Mouse (Mus musculus): ENCODE data around the gene Fto.

Fto gene

GRCm38 (mm10) chr8:91611723-91612362 lies 298.5 kb downstream of the Fto start:
- DNase-seq (ENCODE audit: low read depth, low spot score): no peak

DNA sequence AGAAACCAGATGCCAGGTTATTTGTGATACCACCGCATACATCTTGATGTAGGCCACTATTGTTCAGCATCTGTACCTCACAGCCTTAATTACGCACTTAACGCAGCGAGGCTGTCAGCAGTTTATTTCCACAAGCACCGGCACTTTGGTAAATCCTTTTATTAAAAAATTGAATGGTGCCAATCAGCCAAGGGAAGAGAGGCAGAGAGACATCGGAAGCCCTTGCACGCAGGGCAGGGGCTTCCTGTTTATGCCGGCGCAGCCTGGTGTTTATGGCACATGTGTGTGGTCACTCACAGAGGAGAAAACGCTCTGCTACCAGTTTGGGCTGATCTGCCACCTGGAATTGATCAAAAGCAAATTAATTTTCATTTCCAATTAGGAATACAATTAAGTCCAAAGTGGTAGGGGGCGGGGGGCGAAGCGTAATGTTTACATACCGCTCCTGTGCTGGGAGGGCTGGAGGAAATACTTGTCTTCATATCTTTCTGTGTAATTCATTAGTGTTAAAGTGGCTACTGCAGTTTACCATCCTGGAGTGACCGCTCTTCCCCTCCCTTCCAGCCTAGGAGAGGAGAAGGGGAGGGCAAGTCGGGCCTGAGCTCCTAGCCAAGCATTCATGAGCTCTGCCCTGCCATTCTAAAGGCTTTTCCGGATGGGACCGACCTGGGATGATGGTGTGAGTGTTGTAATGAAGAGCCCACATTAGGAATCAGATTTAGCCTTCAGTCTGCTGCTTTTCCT lies 299.2 kb downstream of the Fto start:
- DNase-seq (ENCODE audit: low read depth, low spot score): no peak

- no peak for DNase-seq (ENCODE audit: low read depth, low spot score)
Observed at GRCm38 (mm10) chr8:91613603-91614002, 300.3 kb downstream of the Fto start.

DNA sequence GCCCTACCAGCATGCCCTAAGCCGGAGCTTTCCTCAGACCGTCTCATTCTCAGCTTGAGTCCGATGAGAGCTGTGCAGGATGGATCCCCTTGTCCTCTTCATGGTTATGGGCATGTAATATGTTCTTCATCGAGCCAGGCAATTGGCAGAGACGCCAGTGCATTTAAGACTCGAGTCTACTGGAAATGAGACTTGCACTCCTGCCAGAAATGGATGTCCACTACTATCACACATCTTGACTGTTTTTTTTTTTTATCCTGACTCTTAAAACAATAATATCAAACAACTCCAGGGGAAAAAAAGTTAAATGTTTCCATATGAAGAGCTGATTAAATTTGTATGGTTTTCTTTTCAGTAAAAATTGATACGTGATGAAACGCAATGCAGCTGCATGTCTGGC lies 301.9 kb downstream of the Fto start:
- no peak for DNase-seq (ENCODE audit: low read depth, low spot score)

DNA sequence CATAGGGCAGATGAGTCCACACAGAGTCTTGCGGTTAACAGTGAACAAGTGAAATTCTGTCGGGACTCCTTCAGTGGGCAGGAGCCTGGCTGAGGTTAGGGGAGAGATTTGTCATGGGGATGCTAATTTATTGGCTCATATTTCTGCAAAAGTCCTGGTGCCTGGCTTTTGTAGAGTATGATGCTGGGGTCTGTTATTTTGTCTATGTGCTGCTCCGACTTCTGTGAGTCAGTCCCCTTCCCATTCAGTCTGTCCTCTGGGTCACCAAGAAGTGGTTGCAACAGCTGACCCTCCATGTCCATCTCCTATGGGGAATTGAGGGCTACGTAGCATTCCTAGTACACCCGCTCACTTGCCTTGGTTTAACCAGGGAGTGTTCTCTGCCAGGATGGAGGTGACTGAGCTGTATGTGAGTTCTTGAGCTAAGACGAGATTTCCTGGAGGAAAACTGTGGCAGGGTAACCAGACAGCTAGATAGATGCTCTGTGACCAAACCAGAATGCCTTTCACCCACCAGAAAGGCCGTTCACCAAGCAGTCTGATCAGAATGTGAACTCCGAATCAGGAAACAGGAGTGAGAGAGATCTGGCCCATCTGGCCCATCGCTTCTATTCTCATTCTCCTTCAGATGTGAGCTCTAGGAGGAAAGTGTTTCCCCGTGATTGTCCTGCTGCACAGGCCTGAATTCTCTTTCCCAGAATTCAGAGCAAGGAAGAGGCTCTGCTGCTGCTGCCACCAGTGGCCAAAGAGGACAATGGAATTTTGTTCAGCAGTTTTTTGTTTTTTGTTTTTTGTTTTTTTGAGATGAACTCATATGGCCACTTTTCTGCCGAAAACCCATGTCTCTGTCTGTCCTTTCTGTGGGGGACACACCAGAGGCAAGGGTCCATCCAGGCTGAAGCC lies 302.7 kb downstream of the Fto start:
- no peak for DNase-seq (ENCODE audit: low read depth, low spot score)

GRCm38 (mm10) chr8:91617772-91618171 lies 304.4 kb downstream of the Fto start:
- DNase-seq (ENCODE audit: low read depth, low spot score): no peak

- no peak for DNase-seq (ENCODE audit: low read depth, low spot score)
Observed at GRCm38 (mm10) chr8:91622757-91623156, 309.4 kb downstream of the Fto start.

GRCm38 (mm10) chr8:91625686-91626558 lies 312.6 kb downstream of the Fto start:
- no peak for DNase-seq (ENCODE audit: low read depth, low spot score)

GRCm38 (mm10) chr8:91629594-91629993 lies 316.3 kb downstream of the Fto start:
- DNase-seq (ENCODE audit: low read depth, low spot score): no peak

DNA sequence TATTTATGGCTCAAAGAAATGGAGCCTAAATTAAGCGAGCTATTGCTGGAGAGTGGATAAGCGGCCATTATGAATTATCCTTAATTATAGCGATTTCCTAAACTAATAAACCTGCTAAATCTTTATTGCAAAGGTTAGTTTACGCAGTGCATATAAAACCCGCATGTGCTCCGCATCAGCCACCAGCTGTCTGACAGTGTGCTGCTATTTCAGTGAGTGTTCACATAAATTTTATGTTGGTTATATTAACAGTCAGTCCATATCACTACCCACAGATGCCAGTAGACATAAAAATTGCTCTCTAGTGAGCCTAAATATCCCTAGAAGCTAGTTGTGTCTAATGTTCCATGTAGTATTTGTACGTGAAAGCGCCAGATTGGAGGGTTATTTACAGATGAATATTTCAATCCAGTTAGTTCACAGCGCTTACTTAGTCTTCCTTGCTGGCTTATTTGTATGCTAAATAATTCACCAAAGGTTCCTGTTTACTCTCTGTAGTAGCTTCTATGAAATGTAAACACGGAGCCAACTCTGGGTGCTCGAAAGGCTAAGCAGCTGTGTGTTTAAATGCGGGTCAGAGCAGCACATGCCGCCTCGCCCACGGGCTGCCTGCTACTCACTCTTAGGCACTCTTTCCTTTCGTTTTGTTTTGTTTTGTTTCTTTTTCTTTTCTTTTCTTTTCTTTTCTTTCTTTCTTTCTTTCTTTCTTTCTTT lies 317.2 kb downstream of the Fto start:
- no peak for DNase-seq (ENCODE audit: low read depth, low spot score)

GRCm38 (mm10) chr8:91632411-91632810 lies 319.1 kb downstream of the Fto start:
- DNase-seq (ENCODE audit: low read depth, low spot score): no peak

- no peak for DNase-seq (ENCODE audit: low read depth, low spot score)
Observed at GRCm38 (mm10) chr8:91635406-91635805, 322.1 kb downstream of the Fto start.

DNA sequence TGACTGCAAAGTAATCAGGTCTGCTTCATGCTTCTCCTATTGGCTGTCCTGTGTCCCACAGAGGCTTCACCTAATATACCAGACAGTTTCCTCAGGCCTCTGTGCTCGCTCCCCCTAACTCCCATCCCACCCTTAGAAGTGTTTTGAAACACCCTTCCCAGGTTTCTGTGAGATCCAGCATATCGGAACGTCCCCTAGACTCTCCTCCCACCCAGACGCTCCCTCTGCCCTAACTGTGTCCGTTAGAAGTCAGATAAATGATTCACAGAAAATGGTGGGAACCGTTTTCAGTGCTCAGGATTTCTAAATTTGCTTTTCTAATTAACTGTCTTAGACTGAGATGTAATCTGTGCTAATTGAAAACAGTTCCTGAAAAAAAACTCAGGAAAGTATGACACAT lies 323.6 kb downstream of the Fto start:
- DNase-seq (ENCODE audit: low read depth, low spot score): no peak

DNA sequence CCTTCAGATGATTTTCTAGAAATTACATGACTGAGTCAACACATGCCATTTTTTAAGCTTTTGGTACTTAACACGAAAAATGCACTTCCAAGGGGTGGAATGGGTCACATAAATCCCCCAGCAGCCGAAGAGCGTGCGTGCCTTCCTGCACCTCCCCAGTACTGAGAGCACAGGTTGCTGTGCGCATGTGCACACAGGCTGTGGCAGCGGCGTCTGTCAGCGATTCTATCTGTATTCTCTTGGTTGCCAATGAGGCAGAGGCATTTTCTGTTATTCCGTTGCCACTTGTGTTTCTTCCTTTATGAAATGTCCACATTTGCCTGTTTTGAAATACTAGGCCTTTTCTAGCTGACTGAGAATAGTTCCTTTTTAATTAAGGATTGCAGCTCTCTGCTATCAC lies 324.4 kb downstream of the Fto start:
- no peak for DNase-seq (ENCODE audit: low read depth, low spot score)

- no peak for DNase-seq (ENCODE audit: low read depth, low spot score)
Observed at GRCm38 (mm10) chr8:91638256-91638655, 324.9 kb downstream of the Fto start.

DNA sequence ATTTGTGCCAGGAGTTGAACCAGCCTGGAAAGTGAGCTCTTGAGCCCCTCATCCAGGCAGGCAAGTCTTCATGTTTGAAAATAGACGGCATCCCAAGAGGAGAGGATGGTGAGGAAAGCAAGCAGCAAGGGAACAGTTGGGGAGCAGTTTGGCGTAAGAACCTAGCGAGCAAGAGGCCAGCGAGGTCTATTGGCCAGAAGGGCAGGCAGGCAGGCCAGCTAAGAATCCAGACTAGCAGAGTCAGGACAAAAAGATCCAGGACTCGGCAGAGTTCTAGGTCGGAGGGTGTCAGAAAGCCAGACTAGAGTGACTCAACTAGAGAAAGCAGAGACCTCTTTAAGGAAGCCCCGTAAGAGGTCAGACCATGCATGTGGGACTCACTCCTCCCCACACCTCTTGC lies 327.1 kb downstream of the Fto start:
- DNase-seq (ENCODE audit: low read depth, low spot score): no peak

DNA sequence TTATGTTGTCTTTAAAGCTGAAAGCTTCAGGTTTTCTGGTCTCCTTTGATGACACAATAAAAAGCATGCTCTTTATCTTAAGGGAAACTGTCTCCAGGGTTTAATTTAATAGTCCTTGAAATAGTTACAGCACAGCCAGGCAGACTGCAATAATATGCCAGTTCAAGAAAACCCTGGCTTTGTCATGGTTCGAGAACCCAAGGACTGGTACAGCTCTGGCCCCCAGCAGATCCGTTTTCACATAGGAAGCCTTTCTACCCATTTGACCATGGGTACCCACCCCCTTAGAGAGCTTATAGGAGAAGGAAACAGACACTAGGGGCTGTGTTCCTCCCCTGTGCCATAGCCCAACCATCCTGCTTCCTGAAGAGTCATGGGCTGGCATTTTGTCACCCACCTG lies 332.2 kb downstream of the Fto start:
- no peak for DNase-seq (ENCODE audit: low read depth, low spot score)

- no peak for DNase-seq (ENCODE audit: low read depth, low spot score)
Observed at GRCm38 (mm10) chr8:91647959-91648358, 334.6 kb downstream of the Fto start.

DNA sequence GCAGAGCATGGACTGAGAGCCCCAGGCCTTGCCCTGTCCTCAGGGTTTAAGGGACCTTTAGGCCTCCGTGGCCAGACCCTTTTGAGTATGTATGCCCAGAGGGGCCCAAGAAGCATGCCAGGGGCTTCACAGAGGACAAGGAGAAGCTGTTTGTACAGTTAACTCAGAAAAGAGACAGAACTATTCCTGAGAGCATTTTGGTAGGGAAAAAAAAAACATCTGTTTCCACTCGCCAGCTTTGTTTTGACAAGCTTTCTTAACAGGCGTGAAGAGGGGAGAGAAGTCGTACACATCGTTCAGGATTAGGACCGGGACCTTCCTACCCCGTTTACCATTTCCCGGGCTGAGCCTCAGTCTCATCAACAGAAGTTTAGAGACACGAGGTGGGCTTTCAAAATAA lies 335.5 kb downstream of the Fto start:
- no peak for DNase-seq (ENCODE audit: low read depth, low spot score)

GRCm38 (mm10) chr8:91653561-91653960 lies 340.2 kb downstream of the Fto start:
- no peak for DNase-seq (ENCODE audit: low read depth, low spot score)

GRCm38 (mm10) chr8:91657381-91657780 lies 344.1 kb downstream of the Fto start:
- DNase-seq (ENCODE audit: low read depth, low spot score): no peak
